Comparison of ENCODE assay signal across 9 mouse cellular contexts in the genomic region with DNA sequence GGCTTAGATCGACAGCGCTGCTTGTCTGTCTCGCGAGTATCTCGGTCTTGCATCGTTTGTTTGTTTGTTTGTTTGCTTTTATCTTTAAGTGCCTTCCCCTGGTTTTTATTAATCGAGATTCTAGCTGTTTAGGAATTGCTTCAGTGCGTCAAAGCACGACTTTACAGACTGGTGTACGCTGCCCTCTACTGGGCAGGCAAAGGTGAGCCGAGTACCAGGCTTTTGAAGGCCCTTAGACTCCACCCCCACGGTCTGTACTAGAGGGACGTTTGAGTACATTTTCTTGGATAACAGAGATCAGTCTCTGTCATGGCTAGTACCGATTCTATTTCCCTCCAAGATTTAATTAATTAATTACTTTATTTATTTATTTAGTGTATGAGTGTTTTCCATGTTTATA. TPM values are rescaled to one million over a fixed set of nuclear protein-coding genes. Genes with fewer than 3 reads are reported as not detected.
A peak's percentile ranks its signal among the peaks of the same experiment; 100 is the strongest.
DNase-seq lines count a peak whose midpoint lies in the region; ATAC-seq and TF ChIP-seq lines count a peak whose summit lies in the region.
"Had no signal": no experiment of that assay in that cellular context is flagged by ENCODE, and none has a peak within 500 bp of the region (broad histone marks: within the 10 kb centered on the region; RNA-seq: fewer than 3 reads in every experiment).

No protein-coding gene starts in this region.

- H3K9ac ChIP-seq in lung, postnatal 0 days (replicated peaks; ENCODE audit: low read depth), result no peak overlapping the region

- H3K4me3 ChIP-seq in testis, adult 2 months (ENCODE audit: control insufficient read depth, low read depth, low read length), result no peak overlapping the region
- H3K4me3 ChIP-seq in cortical plate, adult 2 months (ENCODE audit: insufficient read depth, low read length), result no peak overlapping the region
- H3K4me3 ChIP-seq in lung, postnatal 0 days (ENCODE audit: low read depth, low read length), result no peak overlapping the region

- no peaks in the 10 kb centered on the region for H3K9me3 ChIP-seq in lung, postnatal 0 days (ENCODE audit: low read length)

- H3K4me1 ChIP-seq in testis, adult 2 months (ENCODE audit: control insufficient read depth, insufficient read depth, low read length), result peaks cover 7% of the 10 kb centered on the region
- H3K4me1 ChIP-seq in cortical plate, adult 2 months (ENCODE audit: control insufficient read depth, insufficient read depth, low read length), result peaks cover 2% of the 10 kb centered on the region; the same call in 1 of the 2 replicates
- peaks cover 3% of the 10 kb centered on the region; the same call in 1 of the 2 replicates for H3K4me1 ChIP-seq in lung, postnatal 0 days (ENCODE audit: insufficient read depth, low read depth, low read length)

- no peak for TF ChIP-seq EP300 in lung, postnatal 0 days (IDR thresholded peaks at IDR 0.05)

- no peaks in the 10 kb centered on the region for H3K27me3 ChIP-seq in testis, adult 2 months (ENCODE audit: control insufficient read depth, insufficient read depth, low read length)
- no peaks in the 10 kb centered on the region for H3K27me3 ChIP-seq in lung, postnatal 0 days (replicated peaks; ENCODE audit: insufficient read depth, low read length)

- TF ChIP-seq CTCF in testis, adult 2 months (IDR thresholded peaks at IDR 0.05; ENCODE audit: control insufficient read depth, insufficient read depth, insufficient replicate concordance, low read depth, low read length), result peak; percentile 52; the same call in 1 of the 2 replicates
- peak; percentile 73 for TF ChIP-seq CTCF in cortical plate, adult 2 months (IDR thresholded peaks at IDR 0.05; ENCODE audit: extremely low read depth, insufficient read depth, low read length)
- TF ChIP-seq CTCF in lung, postnatal 0 days (IDR thresholded peaks at IDR 0.05), result peak; percentile 86

- no peak overlapping the region for H3K27ac ChIP-seq in testis, adult 2 months (ENCODE audit: control insufficient read depth, insufficient read depth, low read depth, low read length)
- no peak overlapping the region for H3K27ac ChIP-seq in cortical plate, adult 2 months (ENCODE audit: insufficient read depth, low read length)
- no peak overlapping the region for H3K27ac ChIP-seq in lung, postnatal 0 days (ENCODE audit: low read length)

- ATAC-seq in hematopoietic stem cell, adult 5-6 weeks (replicated peaks in 1 of 2; ENCODE audit: insufficient read depth in 1 of 2, low FRiP score in 2 of 2, low TSS enrichment in 1 of 2, low read depth in 1 of 2, poor library complexity in 2 of 2, severe bottlenecking in 2 of 2), result peak; percentile 63 to 65
- ATAC-seq in lung, postnatal 0 days, result 0 out of 2 replicates have a peak, but pooled peaks have one; percentile 18

- no peaks in the 10 kb centered on the region for H3K36me3 ChIP-seq in testis, adult 2 months (ENCODE audit: control insufficient read depth, insufficient read depth, low read length)
- H3K36me3 ChIP-seq in lung, postnatal 0 days (ENCODE audit: insufficient read depth, low read length), result no peaks in the 10 kb centered on the region

- WGBS in lung, postnatal 0 days, result 4% methylated on average over 14 of the region's 14 CpGs

- H3K4me2 ChIP-seq in lung, postnatal 0 days (replicated peaks; ENCODE audit: low read depth, low read length), result no peak overlapping the region

- DNase-seq in testis, postnatal 14 days (ENCODE audit: low spot score), result no peak
- peak; percentile 77 for DNase-seq in adipocyte (ENCODE audit: low spot score)
- peak; percentile 85 for DNase-seq in lung, postnatal 0 days (ENCODE audit: low spot score)
- DNase-seq in spleen, adult 12 weeks (ENCODE audit: low spot score), result peak; percentile 31

- no peak for TF ChIP-seq POLR2A in testis, adult 2 months (IDR thresholded peaks at IDR 0.05; ENCODE audit: control insufficient read depth, low read depth, low read length)
- no peak for TF ChIP-seq POLR2A in cortical plate, adult 2 months (IDR thresholded peaks at IDR 0.05; ENCODE audit: extremely low read depth, insufficient read depth, low read length)

RNA-seq across cellular contexts. Expression of a gene that starts 4.0 kb away (rescaled TPM):
- 10.7 and 11.3 TPM in 2 replicates for polyA plus RNA-seq in testis, adult 2 months (2012; rRNA removed)
- 43.4 and 45.9 TPM in 2 replicates for polyA plus RNA-seq in cortical plate, adult 2 months (2012; rRNA removed)
- total RNA-seq in hematopoietic stem cell, adult 5-6 weeks (2017), result 8.2 and 17.1 TPM in 2 replicates
- polyA plus RNA-seq in lung, postnatal 0 days (2015; fragmentation: Nextera tagmentation; extraction: Ambion mirVana), result 15.9 and 20.7 TPM in 2 replicates

RNA-seq across cellular contexts. Expression of a gene that starts 13.3 kb away (rescaled TPM):
- polyA plus RNA-seq in testis, adult 2 months (2012; rRNA removed), result 0.13 and 0.30 TPM in 2 replicates
- 128 and 142 TPM in 2 replicates for polyA plus RNA-seq in cortical plate, adult 2 months (2012; rRNA removed)
- total RNA-seq in hematopoietic stem cell, adult 5-6 weeks (2017), result not detected in 2 replicates
- polyA plus RNA-seq in lung, postnatal 0 days (2015; fragmentation: Nextera tagmentation; extraction: Ambion mirVana), result 0.10 and 0.19 TPM in 2 replicates

RNA-seq across cellular contexts. Expression of a gene that starts 23.2 kb away (rescaled TPM):
- polyA plus RNA-seq in testis, adult 2 months (2012; rRNA removed), result not detected in 2 replicates
- not detected in 2 replicates for polyA plus RNA-seq in cortical plate, adult 2 months (2012; rRNA removed)
- total RNA-seq in hematopoietic stem cell, adult 5-6 weeks (2017), result not detected in 2 replicates
- not detected in 2 replicates for polyA plus RNA-seq in lung, postnatal 0 days (2015; fragmentation: Nextera tagmentation; extraction: Ambion mirVana)
- polyA plus RNA-seq: heart, embryonic 14.5 days; neural tube, embryonic 14.5 days had no signal

RNA-seq across cellular contexts. Expression of a gene that starts 25.1 kb away (rescaled TPM):
- polyA plus RNA-seq in testis, adult 2 months (2012; rRNA removed), result 22.0 and 24.2 TPM in 2 replicates
- polyA plus RNA-seq in cortical plate, adult 2 months (2012; rRNA removed), result 67.2 and 68.9 TPM in 2 replicates
- 65.3 and 85.7 TPM in 2 replicates for total RNA-seq in hematopoietic stem cell, adult 5-6 weeks (2017)
- 129 and 133 TPM in 2 replicates for polyA plus RNA-seq in lung, postnatal 0 days (2015; fragmentation: Nextera tagmentation; extraction: Ambion mirVana)

RNA-seq across cellular contexts. Expression of a gene that starts 25.8 kb away (rescaled TPM):
- polyA plus RNA-seq in testis, adult 2 months (2012; rRNA removed), result 3.0 and 4.2 TPM in 2 replicates
- 4.8 and 5.1 TPM in 2 replicates for polyA plus RNA-seq in cortical plate, adult 2 months (2012; rRNA removed)
- total RNA-seq in hematopoietic stem cell, adult 5-6 weeks (2017), result 11.2 and 14.3 TPM in 2 replicates
- polyA plus RNA-seq in lung, postnatal 0 days (2015; fragmentation: Nextera tagmentation; extraction: Ambion mirVana), result 16.1 and 17.3 TPM in 2 replicates

Comparison
In these comparisons a context has a peak if more than half of its experiments do, and no peak if none do; other contexts are left out.
1. RNA of a gene that starts 13.3 kb away (polyA plus RNA-seq): 128 to 142 TPM in cortical plate, adult 2 months; 0.13 to 0.30 TPM in testis, adult 2 months and 0.10 to 0.19 TPM in lung, postnatal 0 days; every median in the first group is over 10 times any median in the second.
2. Peak in every context shown above with its lines, with median percentiles within 50 percentile points of each other: CTCF ChIP-seq.